Mouse (Mus musculus): ENCODE data around the gene Kazn. TPM values are rescaled to one million over a fixed set of nuclear protein-coding genes. Genes with fewer than 3 reads are reported as not detected.

Gene Kazn
- polyA plus RNA-seq, 1 experiment from 2014 or later: 0.74 TPM

DNA sequence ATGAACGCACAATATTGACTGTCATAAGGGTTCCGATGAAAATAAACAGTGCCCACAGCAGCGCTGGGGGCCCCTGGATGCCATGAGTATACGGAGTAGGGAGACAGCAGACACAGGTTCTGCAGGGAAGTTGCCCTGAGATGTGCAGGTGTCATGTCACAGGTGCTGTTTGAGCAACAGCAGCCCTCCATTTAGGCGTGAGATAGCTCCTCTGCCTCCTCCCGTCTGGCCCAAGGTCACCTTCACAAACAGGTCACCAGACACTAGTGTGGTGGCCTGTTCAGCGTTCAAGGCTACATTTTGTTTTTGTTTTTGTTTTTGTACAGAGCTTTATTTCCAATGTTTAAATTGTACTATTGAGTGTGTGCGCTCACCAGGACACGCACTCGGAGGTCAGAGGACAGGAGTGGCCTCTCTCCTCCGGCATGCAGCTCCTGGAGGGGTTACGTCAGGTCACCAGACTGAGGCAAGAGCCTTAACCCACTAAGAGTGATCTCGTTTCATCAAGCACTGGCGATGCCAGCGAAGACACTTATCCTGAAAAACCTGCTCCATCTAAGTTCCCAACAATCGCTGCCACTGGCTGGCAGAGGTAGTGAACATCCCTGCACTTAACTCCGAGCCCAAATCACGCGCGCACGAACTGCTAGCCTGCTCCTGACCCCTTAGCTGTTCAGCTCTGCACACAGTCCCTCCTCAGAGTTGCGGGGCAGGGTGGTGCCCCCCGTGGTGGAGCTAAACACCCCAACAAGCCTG lies 177.5 kb downstream of the Kazn start:
- TF ChIP-seq EP300 (IDR thresholded peaks at IDR 0.05; ENCODE audit: low read depth) (no peak), CTCF (IDR thresholded peaks at IDR 0.05; ENCODE audit: low read depth) (no peak)
- Histone ChIP-seq H3K4me2 (ENCODE audit: low read depth, low read length) (no peak overlapping the region), H3K9ac (replicated peaks) (no peak overlapping the region), H3K36me3 (replicated peaks; ENCODE audit: insufficient read depth, low read length) (no peaks in the 10 kb centered on the region), H3K9me3 (ENCODE audit: low read length) (no peaks in the 10 kb centered on the region), H3K27me3 (ENCODE audit: insufficient read depth, low read length) (no peaks in the 10 kb centered on the region), H3K4me3 (ENCODE audit: low read depth, low read length) (no peak overlapping the region), H3K27ac (ENCODE audit: low read depth) (peak overlapping the region; percentile 55), H3K4me1 (ENCODE audit: insufficient read depth) (peaks cover 40% of the 10 kb centered on the region)
- 73% methylated on average over 23 of the region's 23 CpGs for WGBS (ENCODE audit: insufficient replicate concordance)
- DNase-seq (no peak), ATAC-seq (no peak)

- Histone ChIP-seq H3K9ac (replicated peaks) (no peak overlapping the region), H3K9me3 (ENCODE audit: low read length) (no peaks in the 10 kb centered on the region), H3K27me3 (ENCODE audit: insufficient read depth, low read length) (no peaks in the 10 kb centered on the region), H3K4me1 (ENCODE audit: insufficient read depth) (peaks cover 37% of the 10 kb centered on the region), H3K4me2 (ENCODE audit: low read depth, low read length) (no peak overlapping the region), H3K36me3 (replicated peaks; ENCODE audit: insufficient read depth, low read length) (no peaks in the 10 kb centered on the region), H3K4me3 (ENCODE audit: low read depth, low read length) (no peak overlapping the region), H3K27ac (ENCODE audit: low read depth) (peak overlapping the region; percentile 55; the same call in 1 of the 2 replicates)
- no peak for TF ChIP-seq EP300 (IDR thresholded peaks at IDR 0.05; ENCODE audit: low read depth)
- no peak for TF ChIP-seq CTCF (IDR thresholded peaks at IDR 0.05; ENCODE audit: low read depth)
- 71% methylated on average over 18 of the region's 18 CpGs for WGBS (ENCODE audit: insufficient replicate concordance)
- ATAC-seq (no peak), DNase-seq (no peak)
Measured at GRCm38 (mm10) chr4:142060455-142061378, 178.5 kb downstream of the Kazn start.

DNA sequence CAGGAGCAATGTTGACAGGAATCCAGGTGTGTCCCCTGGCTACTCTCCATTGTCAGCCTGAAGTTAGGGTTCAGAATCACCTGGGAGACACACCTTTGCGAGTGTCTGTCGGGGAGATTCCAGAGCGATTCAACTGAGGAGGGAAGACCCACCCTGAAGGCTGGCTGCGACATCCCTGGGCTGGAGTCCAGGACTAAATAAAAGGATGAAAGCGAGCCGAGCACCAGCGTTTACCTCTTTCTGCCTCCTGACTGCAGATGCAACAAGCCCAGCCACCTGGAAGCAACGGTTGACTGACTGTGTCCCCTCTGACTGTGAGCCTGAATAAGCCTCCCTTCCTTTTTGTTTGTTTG lies 179.4 kb downstream of the Kazn start:
- Histone ChIP-seq H3K4me3 (ENCODE audit: low read depth, low read length) (no peak overlapping the region), H3K9me3 (ENCODE audit: low read length) (no peaks in the 10 kb centered on the region), H3K4me1 (ENCODE audit: insufficient read depth) (peaks cover 28% of the 10 kb centered on the region), H3K4me2 (ENCODE audit: low read depth, low read length) (no peak overlapping the region), H3K27ac (ENCODE audit: low read depth) (no peak overlapping the region), H3K36me3 (replicated peaks; ENCODE audit: insufficient read depth, low read length) (no peaks in the 10 kb centered on the region), H3K27me3 (ENCODE audit: insufficient read depth, low read length) (no peaks in the 10 kb centered on the region), H3K9ac (replicated peaks) (no peak overlapping the region)
- no peak for ATAC-seq
- DNase-seq: no peak
- WGBS (ENCODE audit: insufficient replicate concordance): 81% methylated on average over 8 of the region's 8 CpGs
- TF ChIP-seq EP300 (IDR thresholded peaks at IDR 0.05; ENCODE audit: low read depth) (no peak), CTCF (IDR thresholded peaks at IDR 0.05; ENCODE audit: low read depth) (no peak)

DNA sequence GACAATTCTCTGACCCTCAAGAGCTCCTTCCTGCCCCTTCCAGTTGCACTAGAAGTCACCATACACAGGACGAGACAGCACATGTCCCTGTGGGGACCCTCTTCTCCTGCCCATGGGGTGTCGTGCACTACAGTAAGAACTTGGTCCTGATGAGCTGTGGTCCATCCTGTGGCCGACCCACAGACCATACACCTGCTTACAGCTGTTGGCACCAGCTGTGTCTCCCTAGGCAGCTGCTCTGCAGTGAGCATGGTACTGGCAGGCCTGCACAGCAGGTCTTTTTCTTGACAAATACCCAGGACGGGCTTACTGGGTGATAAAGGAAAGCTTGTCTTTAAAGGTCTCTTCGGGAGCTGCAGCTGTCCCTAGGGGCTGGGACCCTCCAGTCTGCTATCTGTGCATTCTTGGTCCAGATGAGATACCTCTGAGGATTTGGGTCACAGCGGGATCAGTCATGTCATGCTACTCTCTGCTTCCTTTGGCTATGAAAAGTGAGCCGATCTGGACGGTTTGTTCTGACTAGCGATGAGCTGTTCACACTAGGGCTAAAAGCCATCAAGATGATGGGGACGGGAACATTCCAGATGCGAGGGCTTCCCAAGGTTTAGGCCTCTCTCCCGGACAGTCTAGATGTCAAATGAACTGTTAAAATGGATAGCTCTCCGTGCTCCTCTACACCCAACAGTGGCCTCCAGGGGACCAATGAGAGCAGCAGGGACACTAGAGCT lies 179.9 kb downstream of the Kazn start:
- ATAC-seq: no peak

GRCm38 (mm10) chr4:142057529-142058216 lies 181.5 kb downstream of the Kazn start:
- Histone ChIP-seq H3K36me3 (replicated peaks; ENCODE audit: insufficient read depth, low read length) (no peaks in the 10 kb centered on the region), H3K27ac (ENCODE audit: low read depth) (no peak overlapping the region), H3K9ac (replicated peaks) (no peak overlapping the region), H3K4me1 (ENCODE audit: insufficient read depth) (peaks cover 30% of the 10 kb centered on the region), H3K4me3 (ENCODE audit: low read depth, low read length) (no peak overlapping the region), H3K27me3 (ENCODE audit: insufficient read depth, low read length) (no peaks in the 10 kb centered on the region), H3K4me2 (ENCODE audit: low read depth, low read length) (no peak overlapping the region), H3K9me3 (ENCODE audit: low read length) (no peaks in the 10 kb centered on the region)
- DNase-seq (no peak), ATAC-seq (no peak)
- WGBS (ENCODE audit: insufficient replicate concordance): 85% methylated on average over 22 of the region's 22 CpGs
- no peak for TF ChIP-seq CTCF (IDR thresholded peaks at IDR 0.05; ENCODE audit: low read depth)
- TF ChIP-seq EP300 (IDR thresholded peaks at IDR 0.05; ENCODE audit: low read depth): no peak

More for the DNA sequence above, 179.9 kb downstream of the Kazn start:
- no peak overlapping the region for H3K27ac ChIP-seq (ENCODE audit: low read depth)
- H3K4me3 ChIP-seq (ENCODE audit: low read depth, low read length): no peak overlapping the region
- H3K9me3 ChIP-seq (ENCODE audit: low read length): no peaks in the 10 kb centered on the region
- H3K36me3 ChIP-seq (replicated peaks; ENCODE audit: insufficient read depth, low read length): no peaks in the 10 kb centered on the region
- H3K9ac ChIP-seq (replicated peaks): no peak overlapping the region
- WGBS (ENCODE audit: insufficient replicate concordance): 80% methylated on average over 13 of the region's 13 CpGs
- peaks cover 28% of the 10 kb centered on the region for H3K4me1 ChIP-seq (ENCODE audit: insufficient read depth)
- H3K4me2 ChIP-seq (ENCODE audit: low read depth, low read length): no peak overlapping the region
- H3K27me3 ChIP-seq (ENCODE audit: insufficient read depth, low read length): no peaks in the 10 kb centered on the region
- DNase-seq: no peak
- TF ChIP-seq CTCF (IDR thresholded peaks at IDR 0.05; ENCODE audit: low read depth): no peak
- no peak for TF ChIP-seq EP300 (IDR thresholded peaks at IDR 0.05; ENCODE audit: low read depth)

Measured in liver, postnatal 0 days (tissue).